Mouse (Mus musculus) CH12.LX (cell line): ENCODE measurements around the gene Psma2. TPM values are rescaled to one million over a fixed set of nuclear protein-coding genes. Genes with fewer than 3 reads are reported as not detected.

Experiments used
- DNase-seq: peaks from one replicate; pipeline ENCODE4 v3.0.0-alpha.2; 2013; ENCODE audit errors: extremely low read depth
- H3K27ac ChIP-seq: 2 replicates; pipeline ENCODE4 v1.5.1; 2012; ENCODE audit warnings: low read depth, mild to moderate bottlenecking, control low read depth, moderate library complexity; ENCODE audit not compliant: insufficient read depth
- H3K27me3 ChIP-seq: replicated peaks from 2 replicates; pipeline ENCODE3; 2012; ENCODE audit warnings: inconsistent platforms
- H3K36me3 ChIP-seq, 2 experiments: replicated peaks in 1 of 2; 2 replicates each; pipeline versions ENCODE3 to v1.6.1; 2012; ENCODE audit warnings: inconsistent platforms in 1 of 2, low read length in 1 of 2, mild to moderate bottlenecking in 1 of 2, mixed read lengths in 1 of 2, moderate library complexity in 1 of 2; ENCODE audit not compliant: control insufficient read depth in 1 of 2, insufficient read depth in 1 of 2
- H3K4me1 ChIP-seq, 2 experiments: 2 replicates each; pipeline ENCODE4 v1.6.1; 2012; ENCODE audit warnings: inconsistent platforms in 1 of 2, moderate library complexity in 1 of 2; ENCODE audit not compliant: insufficient read depth in 2 of 2, control insufficient read depth in 1 of 2
- H3K4me2 ChIP-seq: 2 replicates; pipeline ENCODE4 v1.6.1; 2012; ENCODE audit warnings: low read depth, mild to moderate bottlenecking, control low read depth; ENCODE audit not compliant: poor library complexity, insufficient read depth, severe bottlenecking
- H3K4me3 ChIP-seq, 3 experiments: fragments of 150-350 bp in 1 of 3; sonication (generic) in 1 of 3; replicated peaks in 1 of 3; 2 replicates each; pipeline versions ENCODE3 to v1.5.1; 2011 to 2012; ENCODE audit warnings: low read depth in 2 of 3, low read length in 2 of 3, mild to moderate bottlenecking in 2 of 3, moderate library complexity in 2 of 3, control low read depth in 1 of 3, improper control_type of control experiment in 1 of 3, inconsistent platforms in 1 of 3, mixed read lengths in 1 of 3; ENCODE audit not compliant: poor library complexity in 1 of 3
- H3K79me2 ChIP-seq: replicated peaks from 2 replicates; pipeline ENCODE4 v1.6.1; 2012; ENCODE audit warnings: mild to moderate bottlenecking, moderate library complexity; ENCODE audit not compliant: control insufficient read depth, poor library complexity, insufficient read depth, severe bottlenecking; ENCODE audit errors: extremely low read depth
- H3K9ac ChIP-seq: 2 replicates; pipeline ENCODE4 v1.6.1; 2012; ENCODE audit warnings: low read depth, mild to moderate bottlenecking, control low read depth, moderate library complexity; ENCODE audit not compliant: insufficient read depth
- H3K9me3 ChIP-seq: replicated peaks from 2 replicates; pipeline ENCODE3; 2012; ENCODE audit warnings: low read length, inconsistent platforms, mixed read lengths
- CHD1 ChIP-seq: IDR thresholded peaks from 2 replicates; pipeline ENCODE4 v1.6.1; 2012; ENCODE audit warnings: low read depth, low read length, improper control_type of control experiment, inconsistent platforms
- CHD2 ChIP-seq: IDR thresholded peaks from 2 replicates; pipeline ENCODE4 v1.6.1; 2011; ENCODE audit warnings: low read length, improper control_type of control experiment
- CTCF ChIP-seq, 2 experiments: IDR thresholded peaks in 1 of 2; conservative IDR thresholded peaks in 1 of 2; 2 replicates each; pipeline ENCODE4 v1.5.1; 2011 to 2012; ENCODE audit warnings: low read depth in 2 of 2, low read length in 2 of 2, improper control_type of control experiment in 1 of 2, inconsistent platforms in 1 of 2, mild to moderate bottlenecking in 1 of 2, moderate library complexity in 1 of 2
- E2F4 ChIP-seq: IDR thresholded peaks from 2 replicates; pipeline ENCODE4 v1.6.1; 2011; ENCODE audit warnings: low read depth, low read length, improper control_type of control experiment; ENCODE audit not compliant: insufficient replicate concordance
- ELF1 ChIP-seq: IDR thresholded peaks from 2 replicates; pipeline ENCODE4 v1.6.1; 2014; ENCODE audit warnings: low read depth, mild to moderate bottlenecking, inconsistent platforms, low read length, improper control_type of control experiment
- EP300 ChIP-seq: IDR thresholded peaks from 2 replicates; pipeline ENCODE4 v1.6.1; 2011; ENCODE audit warnings: low read length, improper control_type of control experiment
- GABPA ChIP-seq: IDR thresholded peaks from 2 replicates; pipeline ENCODE4 v1.6.1; 2012; ENCODE audit warnings: low read depth, low read length, improper control_type of control experiment, inconsistent platforms; ENCODE audit not compliant: insufficient replicate concordance
- HCFC1 ChIP-seq: IDR thresholded peaks from 2 replicates; pipeline ENCODE4 v1.6.1; 2012; ENCODE audit warnings: low read depth, mild to moderate bottlenecking, inconsistent platforms, low read length, improper control_type of control experiment
- IRF4 ChIP-seq: IDR thresholded peaks from 2 replicates; pipeline ENCODE4 v1.6.1; 2014; ENCODE audit warnings: low read depth, mild to moderate bottlenecking, inconsistent platforms, low read length, improper control_type of control experiment
- JUN ChIP-seq: IDR thresholded peaks from 2 replicates; pipeline ENCODE4 v1.6.1; 2011; ENCODE audit warnings: low read depth, mild to moderate bottlenecking, low read length, improper control_type of control experiment, moderate library complexity; ENCODE audit not compliant: insufficient read depth
- KAT2A ChIP-seq: IDR thresholded peaks from 2 replicates; pipeline ENCODE4 v1.6.1; 2012; ENCODE audit warnings: low read length, improper control_type of control experiment, inconsistent platforms; ENCODE audit not compliant: insufficient replicate concordance
- MAX ChIP-seq: IDR thresholded peaks from 2 replicates; pipeline ENCODE4 v1.6.1; 2011; ENCODE audit warnings: low read length, improper control_type of control experiment
- MYC ChIP-seq: IDR thresholded peaks from 2 replicates; pipeline ENCODE4 v1.6.1; 2011; ENCODE audit warnings: low read depth, mild to moderate bottlenecking, improper control_type of control experiment, low read length
- NELFE ChIP-seq: IDR thresholded peaks from 2 replicates; pipeline ENCODE4 v1.6.1; 2011; ENCODE audit warnings: low read depth, low read length, improper control_type of control experiment
- POLR2A ChIP-seq: IDR thresholded peaks from 2 replicates; pipeline ENCODE4 v1.6.1; 2011; ENCODE audit warnings: low read depth, mild to moderate bottlenecking, improper control_type of control experiment, low read length
- POLR2AphosphoS2 ChIP-seq: IDR thresholded peaks from 2 replicates; pipeline ENCODE4 v1.6.1; 2011; ENCODE audit warnings: low read depth, low read length, improper control_type of control experiment
- RAD21 ChIP-seq: IDR thresholded peaks from 2 replicates; pipeline ENCODE4 v1.6.1; 2011; ENCODE audit warnings: low read depth, mild to moderate bottlenecking, low read length, improper control_type of control experiment, moderate library complexity
- SMC3 ChIP-seq: IDR thresholded peaks from 2 replicates; pipeline ENCODE4 v1.6.1; 2011; ENCODE audit warnings: low read depth, low read length, improper control_type of control experiment
- USF2 ChIP-seq: conservative IDR thresholded peaks from 2 replicates; pipeline ENCODE4 v1.6.1; 2011; ENCODE audit warnings: low read depth, low read length, improper control_type of control experiment
- ZC3H11A ChIP-seq: IDR thresholded peaks from 2 replicates; pipeline ENCODE4 v1.6.1; 2012; ENCODE audit warnings: low read depth, mild to moderate bottlenecking, inconsistent platforms, low read length, improper control_type of control experiment
- ZKSCAN1 ChIP-seq: IDR thresholded peaks from 2 replicates; pipeline ENCODE4 v1.6.1; 2012; ENCODE audit warnings: low read depth, inconsistent platforms, low read length, improper control_type of control experiment, borderline replicate concordance
- ZMIZ1 ChIP-seq: IDR thresholded peaks from 2 replicates; pipeline ENCODE4 v1.6.1; 2012; ENCODE audit warnings: low read depth, mild to moderate bottlenecking, inconsistent platforms, low read length, improper control_type of control experiment
- dilution Hi-C: fragments of 300-500 bp; cut with MboI; formaldehyde crosslinking; loops from 2 replicates; pipeline ENCODE4 v1.14.3; 2020; ENCODE audit warnings: low sequenced_read_pairs; ENCODE audit not compliant: extremely low pct_unique_long_range_greater_than_20kb, extremely low pct_ligation_motif_present
- in situ Hi-C: fragments of 300-500 bp; cut with MboI; formaldehyde crosslinking; loops from 3 replicates; pipeline ENCODE4 v1.14.3; 2019; ENCODE audit warnings: low sequenced_read_pairs, low pct_ligation_motif_present, low pct_unique_long_range_greater_than_20kb, mixed read lengths
- polyA plus RNA-seq: library from polyadenylated mRNA; unstranded; fragments of >175 nt; gene quantifications from 2 replicates; pipeline ENCODE4 v1.2.1, GENCODE M21; 2012; ENCODE audit warnings: low read depth; ENCODE audit not compliant: insufficient read length
- total RNA-seq, 2 experiments: library from RNA; depleted of rRNA; stranded (reverse); fragments of 300-350 nt in 1 of 2; fragments of >200 nt in 1 of 2; gene quantifications; 2 replicates each; pipeline ENCODE4 v1.2.3; 2012 to 2014

The Psma2 gene
- total and polyA plus RNA-seq, 3 experiments = 134 to 290 (median 184) TPM

DNA sequence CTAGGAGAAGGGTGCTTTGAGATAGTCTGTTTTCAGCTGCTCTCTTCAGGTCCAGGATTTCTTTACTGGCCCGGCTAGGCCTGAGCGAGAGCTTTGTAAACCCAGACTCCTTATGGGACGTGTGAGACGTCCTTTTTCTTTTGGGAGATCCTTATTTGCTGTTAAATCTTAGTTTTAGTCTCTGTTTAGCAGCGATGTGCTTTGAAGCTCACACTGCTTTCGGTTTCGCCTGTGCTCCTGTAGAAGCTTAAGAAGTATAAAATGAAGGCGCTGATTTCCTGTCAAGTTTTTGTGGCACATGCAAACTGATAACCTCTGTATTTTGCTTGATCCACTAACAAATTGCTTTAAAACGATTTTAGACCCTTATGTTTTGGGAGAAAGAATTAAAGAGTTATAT is 513 bp downstream of the Psma2 start:
- dilution Hi-C loops (no loop called here), in situ Hi-C loops (loop anchor here (25.0 kb wide), 1 partner anchor 701 kb away; no protein-coding TSS in a partner anchor)
- Histone ChIP-seq H3K9ac (peak overlapping the region; percentile 90), H3K4me3 (peak overlapping the region; percentile 95 to 99 (median 98)), H3K27ac (peak overlapping the region; percentile 84), H3K36me3 (peaks cover 25 to 43% of the 10 kb centered on the region in 2 experiments), H3K9me3 (no peaks in the 10 kb centered on the region), H3K27me3 (no peaks in the 10 kb centered on the region), H3K4me1 (peaks cover 0 to 15% of the 10 kb centered on the region in 2 experiments; a peak in 2 of 4 replicates), H3K4me2 (0 out of 2 replicates have a peak overlapping the region, but pooled peaks have one; percentile 21), H3K79me2 (peaks cover 48% of the 10 kb centered on the region)
- TF ChIP-seq ZMIZ1 (no peak), ZKSCAN1 (no peak), CHD1 (no peak)
- no peak for DNase-seq

- no peak overlapping the region for H3K9ac ChIP-seq
- no peak overlapping the region for H3K4me2 ChIP-seq
- H3K4me3 ChIP-seq = no peak overlapping the region
- H3K9me3 ChIP-seq = no peaks in the 10 kb centered on the region
- TF ChIP-seq MAX = no peak
- TF ChIP-seq CTCF (conservative IDR thresholded peaks at IDR 0.05 in 1 of 2, IDR thresholded peaks at IDR 0.05 in 1 of 2; ENCODE audit: low read depth in 2 of 2, low read length in 2 of 2) = peak; percentile 71 to 98
- TF ChIP-seq JUN = no peak
- TF ChIP-seq POLR2AphosphoS2 = no peak
- TF ChIP-seq RAD21 = peak; percentile 46
- peak; percentile 65 for DNase-seq
- H3K4me1 ChIP-seq = peaks cover 0 to 11% of the 10 kb centered on the region in 2 experiments; a peak in 2 of 4 replicates
- in situ Hi-C loops = loop anchor here (25.0 kb wide), 1 partner anchor 706 kb away; no protein-coding TSS in a partner anchor
- peaks cover 44 to 64% of the 10 kb centered on the region in 2 experiments for H3K36me3 ChIP-seq
- peaks cover 43% of the 10 kb centered on the region for H3K79me2 ChIP-seq
- no peaks in the 10 kb centered on the region for H3K27me3 ChIP-seq
- no peak overlapping the region for H3K27ac ChIP-seq
- dilution Hi-C loops = no loop called here
These were observed 5.7 kb downstream of the Psma2 start for GRCm38 (mm10) chr13:14618724-14619123.

DNA sequence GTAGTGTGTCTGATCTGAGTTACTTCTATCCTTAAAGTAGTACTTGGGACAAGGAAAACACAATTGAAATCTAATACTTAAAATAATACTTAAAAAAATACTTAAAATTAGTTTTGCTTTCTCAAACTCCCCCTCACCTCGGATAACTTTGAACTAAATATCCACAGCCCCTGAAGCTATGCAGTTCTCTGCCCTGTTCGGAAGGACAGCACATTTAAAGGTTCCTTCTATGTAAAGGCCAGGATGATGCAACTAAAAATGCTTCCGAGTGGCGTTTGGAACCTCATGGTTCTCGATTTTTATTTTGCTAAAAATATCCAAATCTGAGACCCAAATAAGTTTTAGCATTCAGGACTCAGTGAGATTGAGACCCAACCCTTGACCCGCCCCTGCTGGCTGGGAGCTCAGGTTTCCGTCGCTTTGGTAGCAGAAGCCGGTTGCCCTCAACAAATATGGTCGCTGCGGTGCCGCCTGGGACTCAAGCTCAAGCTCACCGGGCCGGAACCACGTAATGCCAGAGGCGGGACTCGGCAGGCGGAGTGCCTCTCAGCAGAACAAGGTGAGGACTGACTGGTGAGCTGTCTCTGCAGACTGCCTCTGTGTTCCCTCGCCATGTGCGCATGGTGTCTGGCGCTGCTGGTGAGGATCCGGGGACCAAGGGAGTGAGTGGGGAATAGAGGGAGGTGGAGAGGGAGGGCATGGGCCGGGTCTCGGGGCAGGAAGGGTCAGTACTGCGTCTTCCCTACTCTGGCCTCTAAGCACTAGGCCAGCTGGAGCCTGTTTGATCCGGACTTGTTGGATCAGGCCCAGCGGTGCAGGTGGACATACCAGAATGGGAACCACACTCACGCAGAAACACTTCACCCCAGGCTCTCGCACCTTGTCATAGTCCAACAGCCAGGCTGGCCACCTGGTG is 16.9 kb downstream of the Psma2 start, which contains the start of gene AW209491:
Gene AW209491, plus strand, starts transcription at position 429 of the 916 bp plus-strand sequence.
- in situ Hi-C loops (no loop called here), dilution Hi-C loops (no loop called here)
- H3K27ac ChIP-seq = peak within 1 kb of the TSS; percentile 25; the same call in 1 of the 2 replicates
- H3K9ac ChIP-seq = peak within 1 kb of the TSS; percentile 58
- peaks cover 14% of the 10 kb centered on the region for H3K79me2 ChIP-seq
- DNase-seq = peak; percentile 95
- H3K4me3 ChIP-seq = peak within 1 kb of the TSS; percentile 72 to 93 (median 78)
- H3K4me2 ChIP-seq = peak within 1 kb of the TSS; percentile 68
- H3K27me3 ChIP-seq = no peaks in the 10 kb centered on the region
- H3K9me3 ChIP-seq = no peaks in the 10 kb centered on the region
- peaks cover 22 to 40% of the 10 kb centered on the region in 2 experiments for H3K36me3 ChIP-seq
- H3K4me1 ChIP-seq = peaks cover 8 to 14% of the 10 kb centered on the region in 2 experiments
- TF ChIP-seq SMC3 (no peak), POLR2A (peak; percentile 87), E2F4 (no peak), GABPA (no peak), CTCF (conservative IDR thresholded peaks at IDR 0.05 in 1 of 2, IDR thresholded peaks at IDR 0.05 in 1 of 2; ENCODE audit: low read depth in 2 of 2, low read length in 2 of 2) (no peak), POLR2AphosphoS2 (peak; percentile 94), ZC3H11A (no peak), USF2 (no peak), NELFE (peak; percentile 68), HCFC1 (peak; percentile 92), CHD1 (no peak), EP300 (no peak), MAX (peak; percentile 86), RAD21 (no peak), KAT2A (peak; percentile 72; the same call in 1 of the 2 replicates), JUN (no peak), ELF1 (peak; percentile 68), MYC (peak; percentile 88), CHD2 (no peak; the same call in 1 of the 2 replicates), IRF4 (no peak)
